Mouse (Mus musculus) stomach, embryonic 16.5 days (tissue): ENCODE results near the gene Veph1. TPM values are rescaled to one million over a fixed set of nuclear protein-coding genes. Genes with fewer than 3 reads are reported as not detected.

Experiments
- ATAC-seq: fragments of 200-750 bp; cut with Nextera tagmentation; 2 replicates; pipeline ENCODE4 v1.8.0; 2017; ENCODE audit warnings: moderate number of reproducible peaks, moderate TSS enrichment; ENCODE audit not compliant: insufficient read depth, low FRiP score
- H3K27ac ChIP-seq: fragments of 300-500 bp; sonication (generic); 2 replicates; pipeline ENCODE4 v1.5.1; 2014; ENCODE audit warnings: low read length
- H3K27me3 ChIP-seq: fragments of 300-500 bp; sonication (generic); 2 replicates; pipeline ENCODE4 v1.6.1; 2014; ENCODE audit warnings: low read length, control low read depth, mixed read lengths; ENCODE audit not compliant: control insufficient read depth, insufficient read depth
- H3K36me3 ChIP-seq: fragments of 300-500 bp; sonication (generic); 2 replicates; pipeline ENCODE4 v1.6.1; 2014; ENCODE audit warnings: low read length; ENCODE audit not compliant: control insufficient read depth, insufficient read depth
- H3K4me1 ChIP-seq: fragments of 300-500 bp; sonication (generic); 2 replicates; pipeline ENCODE4 v1.6.1; 2014; ENCODE audit warnings: low read length, control low read depth, mixed read lengths; ENCODE audit not compliant: control insufficient read depth, insufficient read depth
- H3K4me2 ChIP-seq: fragments of 300-500 bp; sonication (generic); 2 replicates; pipeline ENCODE4 v1.6.1; 2014; ENCODE audit warnings: low read depth, low read length, mixed read lengths
- H3K4me3 ChIP-seq: fragments of 300-500 bp; sonication (generic); replicated peaks from 2 replicates; pipeline ENCODE4 v1.5.1; 2014; ENCODE audit warnings: mild to moderate bottlenecking, low read length
- H3K9ac ChIP-seq: fragments of 300-500 bp; sonication (generic); 2 replicates; pipeline ENCODE4 v1.6.1; 2014; ENCODE audit warnings: low read length
- H3K9me3 ChIP-seq: fragments of 300-500 bp; sonication (generic); replicated peaks from 2 replicates; pipeline ENCODE4 v1.6.1; 2016; ENCODE audit warnings: low read length, control low read depth; ENCODE audit not compliant: control insufficient read depth
- WGBS: fragments of 180-500 bp; shearing (Covaris S2); extraction: QIAGEN DNeasy Blood & Tissue Kit; methylation state at CpG from one replicate; pipeline ENCODE4 v1.1.7; 2014; 5-methylcytosine and 5-hydroxymethylcytosine counted together
- polyA plus RNA-seq: library from polyadenylated mRNA; unstranded; fragments of >200 nt; fragmentation: Nextera tagmentation; extraction: Ambion mirVana; gene quantifications from 2 replicates; pipeline ENCODE4 v1.2.1, GENCODE M21; 2015

The Veph1 gene
- polyA plus RNA-seq, 1 experiment from 2014 or later = 0.05 TPM

- Histone ChIP-seq H3K4me3 (no peak overlapping the region), H3K27me3 (no peaks in the 10 kb centered on the region), H3K9me3 (no peaks in the 10 kb centered on the region), H3K4me2 (no peak overlapping the region), H3K9ac (no peak overlapping the region), H3K27ac (no peak overlapping the region), H3K4me1 (no peaks in the 10 kb centered on the region), H3K36me3 (no peaks in the 10 kb centered on the region)
- ATAC-seq = no peak
- 82% methylated on average over 4 of the region's 4 CpGs for WGBS
These were observed 87.6 kb downstream of the Veph1 start for GRCm38 (mm10) chr3:66208836-66209573.

GRCm38 (mm10) chr3:66193910-66194562, 102.6 kb downstream of the Veph1 start:
- H3K9me3 ChIP-seq = no peaks in the 10 kb centered on the region
- H3K4me1 ChIP-seq = no peaks in the 10 kb centered on the region
- no peak overlapping the region for H3K9ac ChIP-seq
- ATAC-seq = no peak
- WGBS = 82% methylated on average over 3 of the region's 3 CpGs
- H3K4me2 ChIP-seq = no peak overlapping the region
- H3K27me3 ChIP-seq = no peaks in the 10 kb centered on the region
- H3K36me3 ChIP-seq = no peaks in the 10 kb centered on the region
- H3K4me3 ChIP-seq = no peak overlapping the region
- no peak overlapping the region for H3K27ac ChIP-seq

- H3K36me3 ChIP-seq = no peaks in the 10 kb centered on the region
- no peak overlapping the region for H3K4me3 ChIP-seq
- WGBS = 68% methylated on average over 2 of the region's 2 CpGs
- no peak overlapping the region for H3K27ac ChIP-seq
- no peak overlapping the region for H3K4me2 ChIP-seq
- no peaks in the 10 kb centered on the region for H3K4me1 ChIP-seq
- H3K27me3 ChIP-seq = no peaks in the 10 kb centered on the region
- H3K9ac ChIP-seq = no peak overlapping the region
- H3K9me3 ChIP-seq = no peaks in the 10 kb centered on the region
- no peak for ATAC-seq
These were observed 117.0 kb downstream of the Veph1 start for GRCm38 (mm10) chr3:66179647-66180046.

- Histone ChIP-seq H3K4me1 (no peaks in the 10 kb centered on the region), H3K27me3 (no peaks in the 10 kb centered on the region), H3K36me3 (no peaks in the 10 kb centered on the region), H3K27ac (no peak overlapping the region), H3K4me3 (no peak overlapping the region), H3K9me3 (no peaks in the 10 kb centered on the region), H3K4me2 (no peak overlapping the region), H3K9ac (no peak overlapping the region)
- 46% methylated on average over 5 of the region's 5 CpGs for WGBS
- ATAC-seq = no peak; the same call in 1 of the 2 replicates
These were observed 123.7 kb downstream of the Veph1 start for GRCm38 (mm10) chr3:66172907-66173306.

GRCm38 (mm10) chr3:66169873-66170538, 126.6 kb downstream of the Veph1 start:
- Histone ChIP-seq H3K4me1 (no peaks in the 10 kb centered on the region), H3K9me3 (no peaks in the 10 kb centered on the region), H3K27ac (no peak overlapping the region), H3K36me3 (no peaks in the 10 kb centered on the region), H3K4me3 (no peak overlapping the region), H3K4me2 (no peak overlapping the region), H3K27me3 (no peaks in the 10 kb centered on the region), H3K9ac (no peak overlapping the region)
- 79% methylated on average over 3 of the region's 3 CpGs for WGBS
- no peak for ATAC-seq

GRCm38 (mm10) chr3:66166606-66167290, 129.9 kb downstream of the Veph1 start:
- Histone ChIP-seq H3K9ac (no peak overlapping the region), H3K27ac (no peak overlapping the region), H3K4me3 (no peak overlapping the region), H3K9me3 (no peaks in the 10 kb centered on the region), H3K27me3 (no peaks in the 10 kb centered on the region), H3K4me2 (no peak overlapping the region), H3K4me1 (no peaks in the 10 kb centered on the region; the same call in 1 of the 2 replicates), H3K36me3 (no peaks in the 10 kb centered on the region)
- ATAC-seq = no peak
- WGBS = 85% methylated on average over 6 of the region's 6 CpGs

- no peak for ATAC-seq
- H3K4me3 ChIP-seq = no peak overlapping the region
These were observed 131.6 kb downstream of the Veph1 start for GRCm38 (mm10) chr3:66165026-66165425.

GRCm38 (mm10) chr3:66164585-66164984, 132.1 kb downstream of the Veph1 start:
- no peaks in the 10 kb centered on the region; the same call in 1 of the 2 replicates for H3K4me1 ChIP-seq

More at GRCm38 (mm10) chr3:66165026-66165425, 131.6 kb downstream of the Veph1 start:
- WGBS = 64% methylated on average over 5 of the region's 5 CpGs
- Histone ChIP-seq H3K4me1 (no peaks in the 10 kb centered on the region; the same call in 1 of the 2 replicates), H3K9ac (no peak overlapping the region), H3K27me3 (no peaks in the 10 kb centered on the region), H3K27ac (no peak overlapping the region), H3K4me2 (no peak overlapping the region), H3K36me3 (no peaks in the 10 kb centered on the region), H3K9me3 (no peaks in the 10 kb centered on the region)

More at GRCm38 (mm10) chr3:66164585-66164984, 132.1 kb downstream of the Veph1 start:
- H3K4me2 ChIP-seq = no peak overlapping the region
- H3K27me3 ChIP-seq = no peaks in the 10 kb centered on the region
- H3K36me3 ChIP-seq = no peaks in the 10 kb centered on the region
- ATAC-seq = peak; percentile 90; the same call in 1 of the 2 replicates
- no peaks in the 10 kb centered on the region for H3K9me3 ChIP-seq
- no peak overlapping the region for H3K9ac ChIP-seq
- no peak overlapping the region for H3K27ac ChIP-seq
- WGBS = 52% methylated on average over 3 of the region's 3 CpGs
- no peak overlapping the region for H3K4me3 ChIP-seq
